Mouse (Mus musculus): Measurements from ENCODE around the gene Nell1.

Gene Nell1

GRCm38 (mm10) chr7:50338226-50338625 is 363.6 kb downstream of the Nell1 start:
- no peak for DNase-seq

GRCm38 (mm10) chr7:50338757-50339156 is 364.1 kb downstream of the Nell1 start:
- no peak for DNase-seq

GRCm38 (mm10) chr7:50351564-50351963 is 376.9 kb downstream of the Nell1 start:
- no peak for DNase-seq

- no peak for DNase-seq
These were observed 382.5 kb downstream of the Nell1 start for GRCm38 (mm10) chr7:50357213-50357612.

- DNase-seq, result no peak
These were observed 387.4 kb downstream of the Nell1 start for GRCm38 (mm10) chr7:50362039-50362438.

GRCm38 (mm10) chr7:50374876-50375275 is 400.2 kb downstream of the Nell1 start:
- DNase-seq, result no peak

GRCm38 (mm10) chr7:50410421-50410820 is 435.8 kb downstream of the Nell1 start:
- DNase-seq, result no peak

GRCm38 (mm10) chr7:50419976-50420375 is 445.3 kb downstream of the Nell1 start:
- no peak for DNase-seq

GRCm38 (mm10) chr7:50422422-50423195 is 447.9 kb downstream of the Nell1 start:
- DNase-seq, result no peak

GRCm38 (mm10) chr7:50429725-50430124 is 455.1 kb downstream of the Nell1 start:
- DNase-seq, result no peak

GRCm38 (mm10) chr7:50441237-50441636 is 466.6 kb downstream of the Nell1 start:
- no peak for DNase-seq

GRCm38 (mm10) chr7:50447316-50447715 is 472.7 kb downstream of the Nell1 start:
- DNase-seq, result no peak

GRCm38 (mm10) chr7:50467742-50468141 is 493.1 kb downstream of the Nell1 start:
- no peak for DNase-seq

GRCm38 (mm10) chr7:50470555-50470954 is 495.9 kb downstream of the Nell1 start:
- DNase-seq, result no peak

- DNase-seq, result no peak
These were observed 507.3 kb downstream of the Nell1 start for GRCm38 (mm10) chr7:50482011-50482410.

- DNase-seq, result no peak
These were observed 510.6 kb downstream of the Nell1 start for GRCm38 (mm10) chr7:50485304-50485703.

GRCm38 (mm10) chr7:50486884-50487420 is 512.3 kb downstream of the Nell1 start:
- no peak for DNase-seq

- no peak for DNase-seq
These were observed 526.9 kb downstream of the Nell1 start for GRCm38 (mm10) chr7:50501562-50501961.

- no peak for DNase-seq
These were observed 532.4 kb downstream of the Nell1 start for GRCm38 (mm10) chr7:50507047-50507446.

GRCm38 (mm10) chr7:50514830-50515229 is 540.2 kb downstream of the Nell1 start:
- no peak for DNase-seq

GRCm38 (mm10) chr7:50516681-50517080 is 542.0 kb downstream of the Nell1 start:
- no peak for DNase-seq

- DNase-seq, result no peak
These were observed 568.7 kb downstream of the Nell1 start for GRCm38 (mm10) chr7:50543373-50543772.

- DNase-seq, result no peak
These were observed 574.9 kb downstream of the Nell1 start for GRCm38 (mm10) chr7:50549572-50549971.

GRCm38 (mm10) chr7:50551426-50551825 is 576.8 kb downstream of the Nell1 start:
- no peak for DNase-seq

- no peak for DNase-seq
These were observed 588.0 kb downstream of the Nell1 start for GRCm38 (mm10) chr7:50562708-50563107.

Measured in lung, adult 18-20 months (tissue).